Mouse (Mus musculus) midbrain, embryonic 13.5 days (tissue): ENCODE data around the gene Cpn1. TPM values are rescaled to one million over a fixed set of nuclear protein-coding genes. Genes with fewer than 3 reads are reported as not detected.

Experiments
- ATAC-seq: fragments of 200-750 bp; cut with Nextera tagmentation; 2 replicates; pipeline ENCODE4 v1.8.0; 2017; ENCODE audit warnings: mild to moderate bottlenecking, moderate TSS enrichment, moderate library complexity
- H3K27ac ChIP-seq: fragments of 300-500 bp; sonication (generic); 2 replicates; pipeline ENCODE4 v1.5.1; 2015; ENCODE audit warnings: inconsistent platforms, mild to moderate bottlenecking, moderate library complexity
- H3K27me3 ChIP-seq: fragments of 300-500 bp; sonication (generic); 2 replicates; pipeline ENCODE4 v1.6.1; 2015; ENCODE audit warnings: mild to moderate bottlenecking, inconsistent platforms
- H3K36me3 ChIP-seq: fragments of 300-500 bp; sonication (generic); 2 replicates; pipeline ENCODE4 v1.6.1; 2015; ENCODE audit warnings: mild to moderate bottlenecking, inconsistent platforms
- H3K4me1 ChIP-seq: fragments of 300-500 bp; sonication (generic); replicated peaks from 2 replicates; pipeline ENCODE4 v1.6.1; 2015; ENCODE audit warnings: inconsistent platforms
- H3K4me2 ChIP-seq: fragments of 300-500 bp; sonication (generic); replicated peaks from 2 replicates; pipeline ENCODE4 v1.6.1; 2015; ENCODE audit warnings: moderate library complexity, mild to moderate bottlenecking, inconsistent platforms
- H3K4me3 ChIP-seq: fragments of 300-500 bp; sonication (generic); replicated peaks from 2 replicates; pipeline ENCODE4 v1.5.1; 2015; ENCODE audit warnings: mild to moderate bottlenecking, inconsistent platforms
- H3K9ac ChIP-seq: fragments of 300-500 bp; sonication (generic); replicated peaks from 2 replicates; pipeline ENCODE4 v1.6.1; 2015; ENCODE audit warnings: mild to moderate bottlenecking, inconsistent platforms
- H3K9me3 ChIP-seq: fragments of 300-500 bp; sonication (generic); 2 replicates; pipeline ENCODE4 v1.6.1; 2016; ENCODE audit warnings: mild to moderate bottlenecking, inconsistent platforms
- WGBS: fragments of 180-500 bp; shearing (Covaris S2); methylation state at CpG from one replicate; pipeline ENCODE4 v1.1.7; 2015; 5-methylcytosine and 5-hydroxymethylcytosine counted together
- polyA plus RNA-seq: library from polyadenylated mRNA; unstranded; fragments of >200 nt; fragmentation: Nextera tagmentation; extraction: Ambion mirVana; gene quantifications from 2 replicates; pipeline ENCODE4 v1.2.1, GENCODE M21; 2015

Gene Cpn1
- polyA plus RNA-seq, 1 experiment from 2014 or later: 0.16 TPM

GRCm38 (mm10) chr19:44007186-44007585 is 20.8 kb upstream of the Cpn1 start:
- Histone ChIP-seq H3K27ac (no peak overlapping the region), H3K4me1 (no peaks in the 10 kb centered on the region), H3K4me3 (no peak overlapping the region), H3K27me3 (no peaks in the 10 kb centered on the region), H3K4me2 (no peak overlapping the region), H3K9ac (no peak overlapping the region), H3K36me3 (no peaks in the 10 kb centered on the region), H3K9me3 (no peaks in the 10 kb centered on the region)
- no peak for ATAC-seq
- WGBS: 49% methylated on average over 12 of the region's 12 CpGs

DNA sequence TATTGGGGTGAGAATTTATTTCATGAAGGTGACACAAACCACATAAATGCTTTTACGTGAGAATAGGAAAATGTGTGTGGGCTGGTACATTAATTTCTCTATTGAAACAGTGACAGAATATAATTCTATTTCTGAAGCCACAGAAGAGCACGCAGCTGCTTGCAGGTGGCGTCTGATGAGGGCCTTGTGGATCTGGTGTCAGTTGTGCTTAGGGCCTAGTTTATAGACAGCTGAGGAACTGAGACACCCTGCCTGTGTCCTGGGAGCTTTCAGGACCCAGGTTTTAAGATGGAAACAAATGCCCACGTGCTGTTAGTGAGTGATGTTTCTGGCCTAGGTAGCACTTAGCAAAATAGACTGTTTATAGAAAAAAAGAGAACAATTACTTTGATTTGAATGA is 18.7 kb upstream of the Cpn1 start:
- Histone ChIP-seq H3K9me3 (no peaks in the 10 kb centered on the region), H3K4me3 (no peak overlapping the region), H3K4me2 (no peak overlapping the region), H3K36me3 (no peaks in the 10 kb centered on the region), H3K4me1 (no peaks in the 10 kb centered on the region), H3K27ac (no peak overlapping the region), H3K9ac (no peak overlapping the region), H3K27me3 (no peaks in the 10 kb centered on the region)
- WGBS: 77% methylated on average over 4 of the region's 4 CpGs
- no peak for ATAC-seq

GRCm38 (mm10) chr19:44004261-44004660 is 17.9 kb upstream of the Cpn1 start:
- Histone ChIP-seq H3K4me1 (no peaks in the 10 kb centered on the region), H3K27ac (no peak overlapping the region), H3K36me3 (no peaks in the 10 kb centered on the region), H3K27me3 (no peaks in the 10 kb centered on the region), H3K9me3 (no peaks in the 10 kb centered on the region), H3K4me2 (no peak overlapping the region), H3K4me3 (no peak overlapping the region), H3K9ac (no peak overlapping the region)
- 92% methylated on average over 2 of the region's 2 CpGs for WGBS
- no peak for ATAC-seq

DNA sequence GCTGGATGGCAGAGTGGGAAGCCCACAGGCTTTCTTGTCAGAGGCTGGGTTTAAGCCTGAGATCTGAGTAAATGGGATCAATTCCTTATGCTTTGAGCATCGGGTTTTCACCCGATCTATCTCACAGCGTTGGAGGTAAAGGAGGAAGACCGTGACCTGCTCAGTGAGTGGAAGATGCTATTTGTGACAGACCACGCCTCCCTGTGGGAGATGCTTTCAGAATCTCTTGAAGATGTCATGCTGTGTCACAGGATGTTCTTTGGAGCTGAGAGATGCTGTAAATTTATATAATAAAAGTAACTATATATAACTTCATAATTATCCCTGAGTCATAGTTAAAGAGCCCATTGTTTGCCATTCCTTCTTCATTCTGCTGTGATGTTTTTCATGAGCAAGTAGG is 14.4 kb upstream of the Cpn1 start:
- no peak overlapping the region for H3K4me3 ChIP-seq
- H3K4me1 ChIP-seq: no peaks in the 10 kb centered on the region
- ATAC-seq: no peak
- no peak overlapping the region for H3K27ac ChIP-seq
- 77% methylated on average over 5 of the region's 5 CpGs for WGBS
- H3K9me3 ChIP-seq: no peaks in the 10 kb centered on the region
- H3K9ac ChIP-seq: no peak overlapping the region
- H3K27me3 ChIP-seq: no peaks in the 10 kb centered on the region
- no peaks in the 10 kb centered on the region for H3K36me3 ChIP-seq
- no peak overlapping the region for H3K4me2 ChIP-seq

DNA sequence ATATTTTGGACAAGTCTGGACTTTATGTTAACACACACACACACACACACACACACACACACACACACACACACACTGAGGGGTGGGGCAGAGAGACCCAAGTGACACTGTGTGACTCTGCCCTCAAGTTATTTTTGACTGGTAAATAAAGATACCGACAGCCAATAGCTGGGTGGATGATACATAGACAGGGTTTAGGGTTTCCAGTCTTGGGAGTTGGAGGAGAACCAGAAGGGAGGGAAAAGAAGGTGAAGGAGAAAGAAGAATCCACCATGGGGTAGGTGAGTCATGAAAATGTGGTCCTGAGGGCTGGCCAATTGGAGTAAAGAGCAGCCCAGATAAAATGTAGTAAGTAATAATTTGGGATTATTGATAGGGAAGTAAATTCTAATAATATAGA is 13.7 kb upstream of the Cpn1 start:
- H3K4me1 ChIP-seq: no peaks in the 10 kb centered on the region
- H3K4me3 ChIP-seq: no peak overlapping the region
- no peak overlapping the region for H3K9ac ChIP-seq
- WGBS: 86% methylated on average over 1 of the region's 1 CpGs
- no peaks in the 10 kb centered on the region for H3K27me3 ChIP-seq
- no peak for ATAC-seq
- no peak overlapping the region for H3K27ac ChIP-seq
- no peak overlapping the region for H3K4me2 ChIP-seq
- H3K9me3 ChIP-seq: no peaks in the 10 kb centered on the region
- no peaks in the 10 kb centered on the region for H3K36me3 ChIP-seq

DNA sequence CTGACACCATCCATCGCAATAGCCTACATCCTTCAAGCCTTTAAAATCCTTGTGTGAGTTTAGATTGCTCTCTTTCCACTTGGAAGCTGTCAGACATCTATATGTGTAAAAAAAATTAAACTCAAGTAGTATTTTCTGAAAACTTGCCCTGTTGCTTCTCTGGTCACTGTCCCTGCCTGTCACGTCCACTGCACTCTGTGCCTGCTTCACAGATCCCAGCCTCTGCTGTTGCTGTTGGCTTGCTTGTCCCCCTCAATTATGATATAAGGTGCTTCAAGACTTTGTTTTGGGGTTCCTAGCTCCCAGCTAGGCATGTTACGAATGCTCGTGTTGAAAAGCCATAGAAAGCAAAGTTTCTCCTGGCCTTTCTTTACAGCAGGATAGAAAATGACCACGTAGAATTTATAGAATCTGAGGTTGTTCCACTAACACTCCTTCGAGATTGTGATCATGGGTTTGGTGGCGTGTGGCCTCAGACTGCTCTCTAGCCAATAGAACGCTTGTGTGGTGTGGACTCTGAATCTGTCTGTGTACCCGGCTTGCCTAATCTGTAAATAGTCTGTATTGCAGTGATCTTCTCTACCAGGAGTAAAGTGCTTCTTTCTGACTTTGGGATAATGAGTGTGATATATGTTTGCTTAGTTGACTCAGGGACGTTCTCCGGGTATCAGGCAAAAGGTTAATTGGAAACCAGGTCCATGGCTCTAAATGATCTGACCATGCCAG is 12.6 kb upstream of the Cpn1 start:
- Histone ChIP-seq H3K27ac (no peak overlapping the region), H3K4me3 (no peak overlapping the region), H3K4me2 (no peak overlapping the region), H3K27me3 (no peaks in the 10 kb centered on the region), H3K9ac (no peak overlapping the region), H3K36me3 (no peaks in the 10 kb centered on the region), H3K4me1 (no peaks in the 10 kb centered on the region), H3K9me3 (no peaks in the 10 kb centered on the region)
- 89% methylated on average over 11 of the region's 11 CpGs for WGBS
- ATAC-seq: no peak

DNA sequence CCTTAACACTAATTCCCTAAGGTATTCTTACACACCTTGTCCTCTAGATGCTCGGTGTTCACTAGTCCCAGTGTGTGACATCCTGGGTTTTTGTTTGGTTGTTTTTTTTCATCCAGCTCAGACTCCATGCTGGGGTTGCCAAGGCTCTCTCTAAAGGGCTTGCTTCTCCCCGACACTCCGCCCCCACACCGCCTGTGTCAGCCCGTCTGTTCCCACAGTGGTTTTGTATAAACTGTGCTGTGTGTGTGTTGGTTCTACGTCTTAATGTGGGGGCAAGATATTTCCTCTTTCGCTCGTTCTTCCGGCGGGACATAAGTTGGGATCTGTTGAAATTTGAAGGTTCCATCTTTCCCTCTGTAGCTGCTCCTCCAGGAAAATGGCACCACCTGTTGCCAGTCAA is 11.7 kb upstream of the Cpn1 start:
- no peak overlapping the region for H3K9ac ChIP-seq
- H3K4me3 ChIP-seq: no peak overlapping the region
- no peak overlapping the region for H3K4me2 ChIP-seq
- no peak for ATAC-seq
- no peaks in the 10 kb centered on the region for H3K36me3 ChIP-seq
- WGBS: 87% methylated on average over 10 of the region's 10 CpGs
- no peaks in the 10 kb centered on the region for H3K27me3 ChIP-seq
- no peaks in the 10 kb centered on the region for H3K9me3 ChIP-seq
- H3K27ac ChIP-seq: no peak overlapping the region
- H3K4me1 ChIP-seq: no peaks in the 10 kb centered on the region

GRCm38 (mm10) chr19:43995427-43995826 is 9.1 kb upstream of the Cpn1 start:
- ATAC-seq: no peak
- no peak overlapping the region for H3K9ac ChIP-seq
- no peak overlapping the region for H3K27ac ChIP-seq
- H3K4me3 ChIP-seq: no peak overlapping the region
- H3K36me3 ChIP-seq: no peaks in the 10 kb centered on the region
- H3K27me3 ChIP-seq: no peaks in the 10 kb centered on the region
- no peak overlapping the region for H3K4me2 ChIP-seq
- 77% methylated on average over 7 of the region's 7 CpGs for WGBS
- no peaks in the 10 kb centered on the region for H3K4me1 ChIP-seq
- H3K9me3 ChIP-seq: no peaks in the 10 kb centered on the region

GRCm38 (mm10) chr19:43992464-43992863 is 6.1 kb upstream of the Cpn1 start:
- Histone ChIP-seq H3K36me3 (no peaks in the 10 kb centered on the region), H3K9me3 (no peaks in the 10 kb centered on the region), H3K4me2 (no peak overlapping the region), H3K4me1 (no peaks in the 10 kb centered on the region), H3K4me3 (no peak overlapping the region), H3K9ac (no peak overlapping the region), H3K27ac (no peak overlapping the region), H3K27me3 (no peaks in the 10 kb centered on the region)
- no peak for ATAC-seq
- WGBS: 81% methylated on average over 4 of the region's 4 CpGs

DNA sequence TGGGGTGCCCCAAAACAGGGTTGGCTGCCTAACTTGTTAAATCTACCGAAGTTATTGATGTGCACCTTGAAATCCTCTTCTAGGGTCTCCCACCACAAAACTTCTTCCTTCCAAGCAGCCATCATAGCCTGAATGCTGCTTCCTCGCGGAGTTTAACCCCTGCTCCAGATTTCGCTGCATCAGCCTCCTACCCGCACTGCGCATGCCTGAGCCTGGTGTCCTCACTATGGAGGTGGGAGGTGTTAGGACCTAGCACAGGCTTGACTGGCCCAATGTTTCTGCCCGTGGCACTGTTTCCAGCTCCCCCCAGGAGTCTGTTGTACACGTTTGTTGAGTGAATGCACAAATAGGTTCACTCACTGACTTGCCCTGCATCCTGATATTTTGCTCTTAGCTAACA is 4.0 kb upstream of the Cpn1 start:
- H3K4me2 ChIP-seq: no peak overlapping the region
- H3K9ac ChIP-seq: no peak overlapping the region
- 81% methylated on average over 8 of the region's 8 CpGs for WGBS
- H3K27me3 ChIP-seq: 0 out of 2 replicates have a peak, but pooled peaks cover 5% of the 10 kb centered on the region
- H3K4me1 ChIP-seq: peaks cover 8% of the 10 kb centered on the region
- H3K4me3 ChIP-seq: no peak overlapping the region
- H3K9me3 ChIP-seq: no peaks in the 10 kb centered on the region
- no peaks in the 10 kb centered on the region for H3K36me3 ChIP-seq
- ATAC-seq: no peak
- H3K27ac ChIP-seq: no peak overlapping the region

- ATAC-seq: no peak
- Histone ChIP-seq H3K36me3 (no peaks in the 10 kb centered on the region), H3K9ac (no peak overlapping the region), H3K4me3 (no peak overlapping the region), H3K27me3 (0 out of 2 replicates have a peak, but pooled peaks cover 5% of the 10 kb centered on the region), H3K9me3 (no peaks in the 10 kb centered on the region), H3K4me1 (peaks cover 8% of the 10 kb centered on the region), H3K4me2 (no peak overlapping the region), H3K27ac (no peak overlapping the region)
- WGBS: 94% methylated on average over 5 of the region's 5 CpGs
These were observed 4.4 kb downstream of the Cpn1 start for GRCm38 (mm10) chr19:43981992-43982391.

DNA sequence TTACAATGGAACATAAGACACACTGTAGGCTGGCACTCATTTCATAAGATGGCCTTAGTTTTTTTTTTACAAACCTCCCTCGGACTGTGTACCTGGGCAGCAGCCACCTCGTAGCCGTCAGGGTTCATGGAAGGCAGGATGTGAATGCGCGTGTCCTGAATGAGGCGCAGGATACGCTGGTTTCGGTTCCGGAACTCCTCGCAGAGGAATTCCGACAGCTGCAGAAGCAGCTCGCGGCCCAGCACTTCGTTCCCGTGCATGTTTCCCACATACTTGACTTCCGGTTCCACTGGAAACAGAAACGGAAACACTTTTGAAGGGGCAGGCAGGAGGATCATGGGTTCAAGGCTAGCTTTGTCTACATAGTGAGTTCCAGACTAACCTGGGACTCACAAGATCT is 5.6 kb downstream of the Cpn1 start:
- Histone ChIP-seq H3K9me3 (no peaks in the 10 kb centered on the region), H3K4me1 (no peaks in the 10 kb centered on the region), H3K27me3 (0 out of 2 replicates have a peak, but pooled peaks cover under 1% of the 10 kb centered on the region), H3K4me2 (no peak overlapping the region), H3K36me3 (no peaks in the 10 kb centered on the region), H3K4me3 (no peak overlapping the region), H3K27ac (no peak overlapping the region), H3K9ac (no peak overlapping the region)
- ATAC-seq: no peak
- WGBS: 94% methylated on average over 17 of the region's 17 CpGs

DNA sequence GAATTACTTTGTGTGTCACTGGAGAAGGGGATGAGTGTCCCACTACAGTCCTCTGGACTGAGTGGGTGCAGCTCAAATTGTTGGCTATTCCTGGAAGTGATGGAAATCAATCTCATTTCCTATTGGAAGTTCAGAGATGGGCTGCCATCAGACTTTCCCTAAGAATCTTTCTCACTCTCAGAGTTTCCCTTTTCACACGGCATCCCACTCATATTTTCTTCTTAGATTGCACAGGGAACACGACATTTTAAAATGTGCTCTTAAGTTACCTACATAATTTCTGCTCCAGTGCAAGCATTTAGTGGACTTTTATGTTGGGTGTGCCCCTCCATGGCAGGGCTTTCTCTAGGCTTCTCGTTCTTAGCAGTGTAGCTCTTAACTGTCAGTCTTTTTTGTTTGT is 8.6 kb downstream of the Cpn1 start:
- ATAC-seq: no peak
- H3K4me1 ChIP-seq: no peaks in the 10 kb centered on the region
- no peak overlapping the region for H3K9ac ChIP-seq
- H3K4me3 ChIP-seq: no peak overlapping the region
- 89% methylated on average over 3 of the region's 3 CpGs for WGBS
- no peak overlapping the region for H3K27ac ChIP-seq
- no peaks in the 10 kb centered on the region for H3K36me3 ChIP-seq
- H3K27me3 ChIP-seq: no peaks in the 10 kb centered on the region
- no peak overlapping the region for H3K4me2 ChIP-seq
- H3K9me3 ChIP-seq: no peaks in the 10 kb centered on the region
